Mouse (Mus musculus): ENCODE data around the gene Myo9a.

DNA sequence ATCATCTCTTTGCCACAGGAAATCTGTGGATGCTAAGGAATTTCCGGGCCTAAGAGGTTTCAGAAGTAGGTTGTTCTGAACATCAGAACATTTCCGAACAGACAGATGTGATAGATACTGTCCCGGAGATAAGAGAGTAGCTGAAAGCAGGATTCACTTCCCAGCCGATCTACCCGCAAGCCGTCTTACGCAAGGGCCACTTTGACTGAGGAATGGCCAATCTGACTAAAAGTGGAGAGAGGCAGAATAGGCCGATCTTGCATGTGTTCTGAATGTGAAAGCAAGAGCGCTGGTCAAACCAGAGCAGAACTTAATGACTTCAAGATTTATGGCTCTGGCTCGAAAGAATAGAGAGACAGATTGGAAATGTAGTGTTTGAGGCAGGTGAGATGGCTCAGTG, 25.2 kb upstream of the Myo9a start:
- TF ChIP-seq ZC3H11A (IDR thresholded peaks at IDR 0.05; ENCODE audit: borderline replicate concordance, low read depth, low read length) (no peak), HCFC1 (IDR thresholded peaks at IDR 0.05; ENCODE audit: borderline replicate concordance, insufficient read depth, low read length) (no peak)
